Mouse (Mus musculus): ENCODE measurements at regions not wholly inside any gene's neighbourhood (a gene's known extent, or its start where the extent isn't known, plus 50 kb on each side); places are given as distances from the start of the nearest gene placed in this dataset.

- DNase-seq (ENCODE audit: low read depth, low spot score): no peak
These were observed 68.1 kb downstream of the Cenpw start for GRCm38 (mm10) chr10:30132243-30132642.

DNA sequence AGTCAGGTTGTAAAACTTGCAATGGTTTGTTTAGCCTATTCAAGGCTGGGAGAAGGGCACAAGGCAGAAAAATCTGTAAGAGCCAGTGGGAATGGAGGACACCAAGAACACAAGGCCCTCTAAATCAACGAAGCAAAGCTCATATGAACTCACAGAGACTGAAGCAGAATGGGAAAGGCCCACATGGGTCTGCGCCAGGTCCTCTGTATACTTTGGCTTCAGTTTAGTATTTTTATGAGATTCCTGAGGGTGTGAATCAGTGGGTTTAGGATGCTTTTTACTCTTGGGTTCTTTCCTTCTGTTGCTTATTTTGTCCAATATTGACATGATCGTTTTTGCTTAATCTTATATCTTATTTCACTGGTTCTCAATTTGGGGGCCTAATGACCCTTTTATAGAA, 90.0 kb downstream of the Cenpw start:
- no peak for DNase-seq (ENCODE audit: low read depth, low spot score)

GRCm38 (mm10) chr10:30102443-30102842, 97.9 kb downstream of the Cenpw start:
- DNase-seq (ENCODE audit: low read depth, low spot score): no peak

- no peak for DNase-seq (ENCODE audit: low read depth, low spot score)
These were observed 105.8 kb downstream of the Cenpw start for GRCm38 (mm10) chr10:30094603-30095002.

DNA sequence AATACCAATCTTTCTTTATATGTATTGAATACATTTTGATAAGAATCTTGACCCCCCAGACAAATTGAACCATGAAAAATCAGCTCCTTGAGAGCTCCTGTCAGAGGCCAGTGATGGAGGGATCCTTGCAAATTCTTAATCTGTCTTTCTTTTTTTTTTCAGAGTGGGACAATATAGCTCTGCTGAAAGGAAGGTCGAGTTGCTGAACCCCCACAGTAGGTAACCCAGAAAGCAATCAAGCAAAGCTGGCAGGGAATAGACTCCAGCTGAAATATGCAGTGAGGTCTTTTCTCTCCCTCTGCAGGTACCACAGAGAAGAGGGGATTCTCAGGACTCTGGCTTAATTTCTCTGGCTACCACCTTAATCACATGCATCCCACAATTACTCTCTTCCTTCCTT, 108.8 kb downstream of the Cenpw start:
- DNase-seq (ENCODE audit: low read depth, low spot score): no peak

DNA sequence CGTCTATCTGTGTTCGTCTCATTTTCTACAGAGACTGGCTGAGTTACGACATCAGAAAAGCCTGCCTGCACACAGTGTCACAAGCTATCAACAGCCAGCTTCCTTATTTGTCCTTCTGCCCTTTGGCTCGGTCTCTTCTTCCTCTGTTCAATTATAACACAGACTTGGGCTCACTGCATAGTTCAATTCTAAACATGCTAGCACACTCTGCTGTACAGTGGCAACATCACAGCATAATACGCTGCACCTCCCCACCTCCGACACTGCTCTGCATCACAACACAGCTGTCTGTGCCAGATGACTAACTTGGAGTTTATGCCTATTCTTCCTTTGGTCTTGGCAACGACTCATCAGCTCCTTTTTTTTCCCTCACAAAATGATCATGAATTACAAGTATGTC, 111.0 kb downstream of the Cenpw start:
- peak; percentile 29 for DNase-seq (ENCODE audit: low read depth, low spot score)

GRCm38 (mm10) chr10:30085059-30085458, 115.3 kb downstream of the Cenpw start:
- DNase-seq (ENCODE audit: low read depth, low spot score): no peak

DNA sequence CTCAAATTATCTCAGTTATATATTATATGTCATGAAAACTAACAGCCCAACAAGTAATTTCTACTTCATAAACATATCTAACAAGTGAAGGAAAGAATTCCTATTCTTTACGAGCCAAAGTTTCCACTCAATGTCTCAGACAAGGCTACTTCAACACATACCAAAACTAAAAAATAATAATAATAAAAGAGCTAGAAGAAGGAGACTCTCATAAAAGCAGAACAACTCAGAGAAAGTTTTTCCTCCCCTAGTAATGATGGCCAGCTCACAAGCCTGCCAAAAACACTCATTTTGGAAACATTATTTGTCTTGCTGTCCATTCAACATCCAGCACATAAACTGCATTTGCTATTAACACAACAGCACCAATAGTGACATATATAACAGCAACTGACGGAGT, 133.7 kb downstream of the Cenpw start:
- DNase-seq (ENCODE audit: low read depth, low spot score): no peak

- DNase-seq (ENCODE audit: low read depth, low spot score): peak; percentile 59
These were observed 169.7 kb downstream of the Cenpw start for GRCm38 (mm10) chr10:30030621-30031020.

GRCm38 (mm10) chr10:30002950-30003636, 197.3 kb downstream of the Cenpw start:
- DNase-seq (ENCODE audit: low read depth, low spot score): peak; percentile 9

GRCm38 (mm10) chr10:30000836-30001235, 199.5 kb downstream of the Cenpw start:
- DNase-seq (ENCODE audit: low read depth, low spot score): no peak

DNA sequence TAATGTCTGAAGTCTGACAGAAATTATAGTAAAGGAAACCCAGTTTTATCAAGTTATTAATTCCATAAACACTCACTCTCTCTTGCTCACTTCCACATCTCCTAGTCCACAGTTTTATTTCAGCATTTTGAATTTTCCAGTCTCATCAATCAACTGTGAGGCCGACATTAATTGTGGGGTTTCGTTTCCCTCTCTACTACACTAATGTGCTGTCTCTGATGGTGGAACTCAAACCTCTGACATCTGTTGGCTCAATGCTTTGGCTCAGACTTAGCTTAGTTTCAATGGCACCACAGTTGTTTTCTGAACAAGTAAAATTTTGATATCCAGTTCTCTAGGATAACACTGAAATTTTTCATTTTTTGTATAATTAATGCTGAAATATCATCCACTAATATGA, 218.8 kb downstream of the Cenpw start:
- DNase-seq (ENCODE audit: low read depth, low spot score): no peak

Measured in telencephalon, adult 2 months (tissue).